17 mouse cellular contexts compared by ENCODE assay signal in the genomic region with DNA sequence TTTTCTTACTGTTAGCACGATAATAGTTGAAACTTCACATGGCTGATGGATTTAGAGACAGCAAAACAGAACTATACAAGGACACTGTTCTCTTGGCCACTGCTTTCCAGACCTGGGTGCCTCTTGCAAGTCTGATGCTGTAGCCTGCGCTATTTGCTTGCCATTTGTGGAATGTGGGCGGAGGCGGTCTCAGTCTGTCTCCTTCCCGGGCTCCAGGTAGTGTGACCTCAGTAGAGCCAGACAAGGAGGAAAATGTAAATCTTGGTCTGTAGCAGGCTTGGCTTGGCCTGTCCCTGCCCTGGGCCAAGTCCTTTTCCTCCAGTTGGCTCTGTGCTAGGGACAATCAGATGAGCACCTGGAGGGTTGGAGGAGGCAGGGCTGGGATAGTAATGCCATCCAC. TPM values are rescaled to one million over a fixed set of nuclear protein-coding genes. Genes with fewer than 3 reads are reported as not detected.
A peak's percentile ranks its signal among the peaks of the same experiment; 100 is the strongest.
DNase-seq lines count a peak whose midpoint lies in the region; ATAC-seq lines count a peak whose summit lies in the region.
"Had no signal": no experiment of that assay in that cellular context is flagged by ENCODE, and none has a peak within 500 bp of the region (broad histone marks: within the 10 kb centered on the region; RNA-seq: fewer than 3 reads in every experiment).

No protein-coding gene starts in this region.

- H3K4me2 ChIP-seq in midbrain, embryonic 14.5 days (ENCODE audit: low read length) = no peak overlapping the region
- H3K4me2 ChIP-seq: embryonic facial prominence, embryonic 15.5 days; heart, embryonic 13.5 days; midbrain, embryonic 15.5 days had no signal

- H3K9ac ChIP-seq in midbrain, embryonic 14.5 days (replicated peaks; ENCODE audit: low read length) = no peak overlapping the region
- H3K9ac ChIP-seq: embryonic facial prominence, embryonic 15.5 days; heart, embryonic 13.5 days; midbrain, embryonic 15.5 days had no signal

- no peak for ATAC-seq in midbrain, embryonic 14.5 days (ENCODE audit: low FRiP score, low TSS enrichment)
- ATAC-seq: inflammation-experienced regulatory T-cells, adult 6 months; midbrain, embryonic 15.5 days had no signal

- no peak overlapping the region for H3K27ac ChIP-seq in midbrain, embryonic 14.5 days (replicated peaks; ENCODE audit: low read depth, low read length)
- H3K27ac ChIP-seq: embryonic facial prominence, embryonic 15.5 days; heart, embryonic 13.5 days; hindbrain, embryonic 10.5 days; midbrain, embryonic 15.5 days had no signal

- no peaks in the 10 kb centered on the region for H3K36me3 ChIP-seq in midbrain, embryonic 14.5 days (ENCODE audit: control insufficient read depth, insufficient read depth, low read length)
- H3K36me3 ChIP-seq: embryonic facial prominence, embryonic 15.5 days; heart, embryonic 13.5 days; hindbrain, embryonic 10.5 days; midbrain, embryonic 15.5 days had no signal

- no peaks in the 10 kb centered on the region for H3K27me3 ChIP-seq in midbrain, embryonic 14.5 days (ENCODE audit: control insufficient read depth, insufficient read depth, low read length)
- H3K27me3 ChIP-seq: embryonic facial prominence, embryonic 15.5 days; heart, embryonic 13.5 days; midbrain, embryonic 15.5 days had no signal

- no peak overlapping the region for H3K4me3 ChIP-seq in midbrain, embryonic 14.5 days (replicated peaks; ENCODE audit: low read depth, low read length)
- H3K4me3 ChIP-seq: embryonic facial prominence, embryonic 15.5 days; heart, embryonic 13.5 days; hindbrain, embryonic 10.5 days; midbrain, embryonic 15.5 days had no signal

- peak; percentile 81 for DNase-seq in ZHBTc4 (ENCODE audit: low read depth, low spot score)
- peak; percentile 55 to 73 for DNase-seq in kidney, adult 8-10 months
- peak; percentile 75 for DNase-seq in lung, adult 18-20 months
- peak; percentile 66 for DNase-seq in lung, postnatal 36 days
- DNase-seq in embryo, embryonic 11 days = no peak
- DNase-seq in right cerebral cortex, postnatal 4 days = no peak
- no peak for DNase-seq in cerebellum, adult 9-10 months
- no peak for DNase-seq in midbrain, embryonic 14.5 days
- DNase-seq: cerebellum, adult 11 months; liver; right cerebral cortex, postnatal 25 days; thymus, postnatal 25 days had no signal

- H3K9me3 ChIP-seq in midbrain, embryonic 14.5 days (ENCODE audit: control insufficient read depth, low read length) = no peaks in the 10 kb centered on the region
- H3K9me3 ChIP-seq: embryonic facial prominence, embryonic 15.5 days; heart, embryonic 13.5 days; hindbrain, embryonic 10.5 days; midbrain, embryonic 15.5 days had no signal

- no peaks in the 10 kb centered on the region for H3K4me1 ChIP-seq in midbrain, embryonic 14.5 days (ENCODE audit: control insufficient read depth, insufficient read depth, low read length)
- H3K4me1 ChIP-seq: midbrain, embryonic 15.5 days had no signal

- 80% methylated on average over 5 of the region's 5 CpGs for WGBS in midbrain, embryonic 14.5 days

RNA-seq across cellular contexts. Expression of gene Itgb6, which starts 30.2 kb away (rescaled TPM):
- polyA plus RNA-seq in midbrain, embryonic 14.5 days (2014; fragmentation: Nextera tagmentation; extraction: Ambion mirVana) = not detected in 2 replicates
- polyA plus RNA-seq: inflammation-experienced regulatory T-cells, adult 6 months had no signal

Comparison
In these comparisons a context has a peak if more than half of its experiments do, and no peak if none do; other contexts are left out.
1. DNase-seq: peak in ZHBTc4 (single experiment), kidney, adult 8-10 months (2 of 2), lung, adult 18-20 months (2 of 2) and lung, postnatal 36 days (single experiment); none in embryo, embryonic 11 days (single experiment), right cerebral cortex, postnatal 4 days (single experiment), cerebellum, adult 9-10 months (single experiment) and midbrain, embryonic 14.5 days (single experiment).